Mouse (Mus musculus) heart, embryonic 15.5 days (tissue): ENCODE data around the gene Mpst. TPM values are rescaled to one million over a fixed set of nuclear protein-coding genes. Genes with fewer than 3 reads are reported as not detected.
A peak's percentile ranks its signal among the peaks of the same experiment; 100 is the strongest.

Experiments used
- ATAC-seq: fragments of 200-750 bp; cut with Nextera tagmentation; replicated peaks from 2 replicates; pipeline ENCODE4 v1.8.0; 2017; ENCODE audit warnings: low read depth, moderate TSS enrichment; ENCODE audit not compliant: insufficient number of reproducible peaks, insufficient read depth, low FRiP score
- H3K27ac ChIP-seq: fragments of 300-500 bp; sonication (generic); 2 replicates; pipeline ENCODE4 v1.5.1; 2015; ENCODE audit warnings: mild to moderate bottlenecking, inconsistent platforms
- H3K27me3 ChIP-seq: fragments of 300-500 bp; sonication (generic); 2 replicates; pipeline ENCODE4 v1.6.1; 2015; ENCODE audit warnings: inconsistent platforms
- H3K36me3 ChIP-seq: fragments of 300-500 bp; sonication (generic); 2 replicates; pipeline ENCODE4 v1.6.1; 2015; ENCODE audit warnings: mild to moderate bottlenecking, inconsistent platforms
- H3K4me1 ChIP-seq: fragments of 300-500 bp; sonication (generic); replicated peaks from 2 replicates; pipeline ENCODE4 v1.6.1; 2015; ENCODE audit warnings: inconsistent platforms
- H3K4me2 ChIP-seq: fragments of 300-500 bp; sonication (generic); 2 replicates; pipeline ENCODE4 v1.6.1; 2015; ENCODE audit warnings: inconsistent platforms, mild to moderate bottlenecking, moderate library complexity
- H3K4me3 ChIP-seq: fragments of 300-500 bp; sonication (generic); 2 replicates; pipeline ENCODE4 v1.5.1; 2015; ENCODE audit warnings: mild to moderate bottlenecking, inconsistent platforms
- H3K9ac ChIP-seq: fragments of 300-500 bp; sonication (generic); 2 replicates; pipeline ENCODE4 v1.6.1; 2015; ENCODE audit warnings: mild to moderate bottlenecking, inconsistent platforms
- H3K9me3 ChIP-seq: fragments of 300-500 bp; sonication (generic); replicated peaks from 2 replicates; pipeline ENCODE4 v1.6.1; 2016; ENCODE audit warnings: inconsistent platforms
- WGBS: fragments of 180-500 bp; shearing (Covaris S2); methylation state at CpG from one replicate; pipeline ENCODE4 v1.1.7; 2015; ENCODE audit warnings: mixed read lengths; 5-methylcytosine and 5-hydroxymethylcytosine counted together
- polyA plus RNA-seq: library from polyadenylated mRNA; unstranded; fragments of >200 nt; fragmentation: Nextera tagmentation; extraction: Ambion mirVana; gene quantifications from 2 replicates; pipeline ENCODE4 v1.2.1, GENCODE M21; 2015

Mpst gene
- polyA plus RNA-seq, 1 experiment from 2014 or later, result 1.3 TPM

DNA sequence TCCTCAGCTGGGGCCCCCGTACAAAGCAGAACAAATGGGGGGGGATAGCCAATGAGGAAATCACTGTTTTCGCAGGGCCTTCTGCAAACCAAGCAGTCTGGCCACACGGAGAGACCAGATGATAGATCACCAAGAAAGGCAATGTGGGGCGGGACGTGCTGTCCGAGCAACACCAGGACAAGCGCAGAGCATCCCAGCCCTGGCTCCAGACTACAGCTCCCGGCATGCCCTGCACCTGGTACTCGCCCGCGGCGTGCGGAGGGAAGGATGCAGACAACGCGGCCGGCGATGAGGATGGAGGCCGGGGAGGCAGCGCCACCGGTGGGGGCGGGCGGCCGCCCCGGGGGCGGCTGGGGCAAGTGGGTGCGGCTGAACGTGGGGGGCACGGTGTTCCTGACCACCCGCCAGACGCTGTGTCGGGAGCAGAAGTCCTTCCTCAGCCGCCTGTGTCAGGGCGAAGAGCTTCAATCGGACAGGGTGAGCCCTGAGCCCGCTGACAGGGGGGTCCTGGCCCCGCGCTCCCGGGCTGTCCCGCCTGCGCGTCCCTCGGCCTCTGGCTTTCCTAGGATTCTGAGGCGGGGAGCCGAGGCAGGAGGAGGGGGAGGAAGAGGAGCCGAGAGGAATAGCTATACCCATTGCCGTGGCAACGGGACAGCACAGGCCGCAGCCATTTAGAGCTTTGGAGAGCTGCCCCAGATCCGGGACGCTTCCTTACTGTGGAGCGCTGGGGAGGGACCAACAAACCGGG is 22.3 kb downstream of the Mpst start, which contains the start of gene Kctd17:
TSS of gene Kctd17 (plus strand) at position 174 of the 748 bp plus-strand sequence.
- H3K9ac ChIP-seq, result peak within 1 kb of the TSS; percentile 44
- WGBS, result 1% methylated on average over 52 of the region's 52 CpGs
- peak within 1 kb of the TSS; percentile 68 for H3K4me3 ChIP-seq
- peak; percentile 76 for ATAC-seq
- H3K27ac ChIP-seq, result peak within 1 kb of the TSS; percentile 62
- peak within 1 kb of the TSS; percentile 86 for H3K4me2 ChIP-seq
- peaks cover 19% of the 10 kb centered on the region for H3K4me1 ChIP-seq
- peaks cover 22% of the 10 kb centered on the region; the same call in 1 of the 2 replicates for H3K27me3 ChIP-seq
- H3K9me3 ChIP-seq, result no peaks in the 10 kb centered on the region
- no peaks in the 10 kb centered on the region for H3K36me3 ChIP-seq

- peak overlapping the region; percentile 44 for H3K9ac ChIP-seq
- H3K27me3 ChIP-seq, result peaks cover 21% of the 10 kb centered on the region; the same call in 1 of the 2 replicates
- no peaks in the 10 kb centered on the region for H3K9me3 ChIP-seq
- H3K27ac ChIP-seq, result peak overlapping the region; percentile 62
- ATAC-seq, result no peak
- 19% methylated on average over 3 of the region's 3 CpGs for WGBS
- H3K4me2 ChIP-seq, result peak overlapping the region; percentile 86
- peaks cover 19% of the 10 kb centered on the region for H3K4me1 ChIP-seq
- H3K4me3 ChIP-seq, result peak overlapping the region; percentile 68
- H3K36me3 ChIP-seq, result peaks cover 5% of the 10 kb centered on the region
These were observed 22.9 kb downstream of the Mpst start for GRCm38 (mm10) chr15:78429139-78429459.

DNA sequence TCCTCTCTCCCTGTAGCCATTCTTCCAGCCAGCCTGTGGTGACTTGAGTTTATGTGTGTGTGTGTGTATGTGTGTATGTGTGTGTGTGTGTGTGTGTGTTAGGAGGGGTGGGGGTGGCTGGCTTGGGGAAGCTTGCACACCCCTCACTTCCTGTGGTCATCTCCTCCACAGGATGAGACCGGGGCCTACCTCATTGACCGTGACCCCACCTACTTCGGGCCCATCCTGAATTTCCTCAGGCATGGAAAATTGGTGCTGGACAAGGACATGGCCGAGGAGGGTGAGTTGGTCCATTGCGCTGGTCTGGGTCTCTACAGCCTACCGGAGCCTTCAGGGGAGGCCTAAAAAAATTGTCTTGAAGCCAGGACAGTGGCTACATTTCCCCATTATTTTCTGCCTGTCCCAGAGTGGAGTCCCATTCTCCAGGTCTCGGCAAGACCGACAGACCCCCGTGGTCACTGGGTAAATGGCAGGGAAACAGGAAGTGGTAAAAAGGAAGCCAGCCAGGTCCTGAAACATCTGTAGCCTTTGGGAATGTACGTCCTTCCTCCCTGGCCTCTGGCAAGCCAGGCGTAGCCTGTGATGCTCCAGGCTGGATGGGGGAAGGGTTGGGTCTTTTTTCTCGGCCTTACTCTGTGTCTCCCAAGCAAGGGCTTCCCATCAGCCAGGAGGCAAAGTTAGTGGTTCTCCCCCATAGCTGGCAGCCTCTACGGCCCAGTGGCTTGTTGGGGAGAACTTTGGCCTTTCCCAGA is 23.8 kb downstream of the Mpst start:
- peak overlapping the region; percentile 68 for H3K4me3 ChIP-seq
- peak overlapping the region; percentile 86 for H3K4me2 ChIP-seq
- peaks cover 19% of the 10 kb centered on the region for H3K4me1 ChIP-seq
- H3K36me3 ChIP-seq, result peaks cover 6% of the 10 kb centered on the region
- WGBS, result 76% methylated on average over 13 of the region's 13 CpGs
- H3K27me3 ChIP-seq, result peaks cover 13% of the 10 kb centered on the region; the same call in 1 of the 2 replicates
- no peak overlapping the region for H3K9ac ChIP-seq
- no peaks in the 10 kb centered on the region for H3K9me3 ChIP-seq
- peak overlapping the region; percentile 62 for H3K27ac ChIP-seq
- no peak for ATAC-seq

DNA sequence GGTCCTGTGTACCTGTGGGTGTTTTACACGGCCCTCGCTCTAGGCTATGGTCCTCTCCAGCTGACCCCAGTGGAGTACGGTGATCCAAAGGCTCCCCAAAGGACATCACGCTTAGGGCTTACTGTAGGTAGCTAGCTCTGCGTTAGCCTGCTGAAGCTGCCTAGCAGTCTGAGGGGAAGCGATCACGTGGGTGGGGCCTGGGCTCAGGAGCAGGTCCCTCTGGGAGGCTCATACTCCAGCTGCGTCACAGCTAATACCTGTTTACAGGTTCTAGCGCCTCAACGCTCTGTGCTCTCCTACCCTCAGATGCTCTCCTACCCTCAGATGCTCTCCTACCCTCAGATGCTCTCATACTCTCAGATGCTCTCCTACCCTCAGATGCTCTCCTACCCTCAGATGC is 24.7 kb downstream of the Mpst start:
- no peak overlapping the region for H3K4me3 ChIP-seq
- H3K4me2 ChIP-seq, result no peak overlapping the region
- peaks cover 6% of the 10 kb centered on the region for H3K36me3 ChIP-seq
- H3K4me1 ChIP-seq, result peaks cover 22% of the 10 kb centered on the region
- H3K9me3 ChIP-seq, result no peaks in the 10 kb centered on the region
- 90% methylated on average over 10 of the region's 10 CpGs for WGBS
- H3K27me3 ChIP-seq, result peaks cover 11% of the 10 kb centered on the region; the same call in 1 of the 2 replicates
- ATAC-seq, result no peak
- H3K27ac ChIP-seq, result no peak overlapping the region
- H3K9ac ChIP-seq, result no peak overlapping the region

DNA sequence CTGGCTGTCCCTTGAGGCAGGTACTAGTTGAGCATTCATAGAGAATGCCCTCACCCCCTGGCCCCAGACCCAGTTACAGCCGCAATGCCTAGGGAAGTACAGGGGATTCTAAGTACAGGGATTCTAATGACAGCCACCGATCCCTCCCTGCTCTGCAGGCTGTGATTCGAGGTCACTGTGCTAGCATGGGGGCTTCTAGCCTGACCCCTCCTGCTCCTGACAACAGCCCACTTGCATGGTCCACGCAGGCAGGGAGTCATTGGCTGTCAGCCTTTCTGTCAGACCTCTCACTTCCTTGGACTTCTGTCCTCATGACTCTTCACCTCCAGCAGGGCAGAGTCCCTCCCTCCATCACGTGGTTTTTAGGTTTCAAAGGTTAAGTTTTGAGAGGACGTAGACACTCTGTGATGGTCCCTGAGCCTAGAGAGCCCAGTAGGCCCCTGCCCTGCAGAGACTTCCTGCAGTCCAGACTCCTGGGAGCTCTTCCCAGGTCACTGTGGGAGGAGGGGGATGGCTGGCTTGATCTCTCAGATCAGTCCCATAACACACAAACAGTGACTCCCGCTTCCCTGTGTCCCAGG is 25.4 kb downstream of the Mpst start:
- Histone ChIP-seq H3K27me3 (peaks cover 11% of the 10 kb centered on the region; the same call in 1 of the 2 replicates), H3K36me3 (peaks cover 6% of the 10 kb centered on the region), H3K4me2 (no peak overlapping the region), H3K27ac (no peak overlapping the region), H3K4me3 (no peak overlapping the region), H3K4me1 (peaks cover 29% of the 10 kb centered on the region), H3K9ac (no peak overlapping the region), H3K9me3 (no peaks in the 10 kb centered on the region)
- no peak for ATAC-seq
- WGBS, result 77% methylated on average over 7 of the region's 7 CpGs

DNA sequence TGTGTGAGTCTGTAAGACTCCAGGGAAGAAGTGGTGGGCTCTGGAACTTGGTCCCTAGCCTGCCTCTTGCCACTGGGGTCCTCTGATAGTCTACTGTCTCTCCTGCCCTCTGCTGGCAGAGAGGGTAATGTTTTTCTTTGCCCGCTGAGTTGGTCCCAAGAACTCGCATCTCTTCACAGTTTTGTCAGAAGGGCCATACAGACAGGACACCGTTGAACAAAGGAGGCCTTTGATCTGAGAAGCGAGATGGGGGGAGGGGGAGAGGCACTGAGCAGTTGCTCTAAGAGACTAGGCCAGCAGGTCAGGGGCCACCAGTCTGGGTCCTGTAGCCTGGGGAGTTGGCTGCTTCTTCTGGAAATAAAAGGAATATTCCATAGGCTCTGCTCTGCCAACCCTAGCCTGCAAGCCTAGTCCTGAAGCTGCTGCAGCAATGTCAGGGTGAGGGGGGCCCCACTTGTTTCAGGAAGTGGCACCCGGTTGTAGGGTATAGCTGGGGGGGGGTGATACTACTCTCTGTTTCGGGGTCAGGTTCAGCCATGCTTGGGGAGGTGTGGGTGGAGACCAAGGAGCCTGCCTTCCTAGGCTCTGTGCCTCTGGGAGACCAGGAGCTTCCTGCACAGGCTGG is 28.8 kb downstream of the Mpst start:
- ATAC-seq, result no peak
- H3K4me3 ChIP-seq, result no peak overlapping the region
- H3K4me1 ChIP-seq, result peaks cover 44% of the 10 kb centered on the region
- H3K36me3 ChIP-seq, result peaks cover 6% of the 10 kb centered on the region
- no peak overlapping the region for H3K27ac ChIP-seq
- H3K27me3 ChIP-seq, result no peaks in the 10 kb centered on the region
- 41% methylated on average over 6 of the region's 6 CpGs for WGBS
- no peaks in the 10 kb centered on the region for H3K9me3 ChIP-seq
- H3K4me2 ChIP-seq, result no peak overlapping the region
- H3K9ac ChIP-seq, result no peak overlapping the region

- Histone ChIP-seq H3K27ac (no peak overlapping the region), H3K36me3 (peaks cover 6% of the 10 kb centered on the region), H3K4me2 (no peak overlapping the region), H3K4me3 (no peak overlapping the region), H3K27me3 (no peaks in the 10 kb centered on the region), H3K4me1 (peaks cover 46% of the 10 kb centered on the region), H3K9ac (no peak overlapping the region), H3K9me3 (no peaks in the 10 kb centered on the region)
- ATAC-seq, result no peak
- WGBS, result 86% methylated on average over 11 of the region's 11 CpGs
These were observed 29.5 kb downstream of the Mpst start for GRCm38 (mm10) chr15:78435681-78436080.

- H3K4me3 ChIP-seq, result peak overlapping the region; percentile 36
- WGBS, result 11% methylated on average over 28 of the region's 32 CpGs
- peak overlapping the region; percentile 81 for H3K27ac ChIP-seq
- peak; percentile 44 for ATAC-seq
- no peaks in the 10 kb centered on the region for H3K9me3 ChIP-seq
- no peaks in the 10 kb centered on the region; the same call in 1 of the 2 replicates for H3K27me3 ChIP-seq
- peak overlapping the region; percentile 63 for H3K4me2 ChIP-seq
- H3K9ac ChIP-seq, result peak overlapping the region; percentile 43
- H3K36me3 ChIP-seq, result peaks cover 6% of the 10 kb centered on the region
- H3K4me1 ChIP-seq, result peaks cover 55% of the 10 kb centered on the region
These were observed 30.4 kb downstream of the Mpst start for GRCm38 (mm10) chr15:78436380-78437192.

DNA sequence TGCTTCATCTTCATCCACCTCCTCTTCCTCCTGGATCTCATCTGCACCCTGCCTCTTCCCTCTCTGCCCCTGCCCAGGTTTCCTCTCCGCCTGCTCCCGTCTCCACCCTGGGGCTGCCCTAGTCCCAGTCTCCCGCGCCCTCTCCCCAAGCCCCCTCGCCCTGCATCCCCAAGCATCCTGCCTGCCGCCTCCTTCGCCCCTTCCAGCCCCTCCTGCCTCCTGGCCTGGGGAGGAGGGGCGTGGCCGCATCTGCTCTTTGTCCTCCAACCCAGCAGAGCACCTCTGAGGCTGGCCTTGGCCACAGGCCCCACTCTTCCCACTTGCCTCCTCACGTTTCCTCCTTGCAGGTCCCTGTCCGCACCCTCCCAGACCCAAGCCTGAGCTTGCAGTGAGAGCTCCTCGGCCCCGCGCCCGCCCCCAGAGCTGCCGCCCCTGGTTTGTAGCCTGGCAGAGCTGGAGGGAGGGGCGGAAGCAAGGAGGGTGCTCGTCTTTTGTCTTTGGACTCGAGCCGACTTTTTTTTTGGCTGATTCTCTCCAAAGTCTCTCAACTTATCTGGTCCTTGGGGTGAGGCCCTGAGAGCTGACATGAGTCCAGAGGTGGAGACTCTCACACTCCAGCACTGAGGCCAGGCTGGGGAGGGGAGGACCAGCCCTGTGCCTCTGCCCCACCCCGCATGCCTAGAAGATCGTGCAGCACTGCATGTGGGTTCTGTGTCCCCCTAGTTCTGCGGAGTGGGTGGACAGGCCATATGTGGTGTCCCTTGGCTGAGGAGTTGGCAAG is 31.2 kb downstream of the Mpst start:
- Histone ChIP-seq H3K36me3 (peaks cover 6% of the 10 kb centered on the region), H3K9me3 (no peaks in the 10 kb centered on the region), H3K4me2 (peak overlapping the region; percentile 63), H3K27me3 (peaks cover 4% of the 10 kb centered on the region), H3K27ac (peak overlapping the region; percentile 81), H3K9ac (peak overlapping the region; percentile 43), H3K4me3 (peak overlapping the region; percentile 36), H3K4me1 (peaks cover 56% of the 10 kb centered on the region)
- WGBS, result 15% methylated on average over 23 of the region's 23 CpGs
- peak; percentile 29 for ATAC-seq

DNA sequence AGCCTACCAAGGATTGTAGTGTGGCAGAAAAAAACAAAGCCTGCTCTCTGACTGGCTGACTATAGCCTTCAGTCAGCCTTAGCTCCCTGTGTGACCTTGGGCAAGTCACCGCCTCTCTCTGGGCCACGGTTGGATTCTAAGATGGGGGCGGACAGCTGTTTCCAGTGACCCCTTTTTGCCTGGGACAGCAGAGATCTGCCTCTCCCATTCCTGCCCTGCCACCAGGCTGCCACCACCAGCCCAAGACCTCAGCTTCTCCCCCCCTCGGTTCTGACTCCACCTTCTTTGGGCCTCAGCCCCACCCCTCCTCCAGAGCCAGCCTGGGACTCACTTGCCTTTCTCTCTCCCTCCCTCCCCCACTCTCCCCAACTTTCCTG is 31.8 kb downstream of the Mpst start:
- ATAC-seq, result no peak
- Histone ChIP-seq H3K27ac (peak overlapping the region; percentile 81), H3K9ac (no peak overlapping the region), H3K27me3 (peaks cover 8% of the 10 kb centered on the region), H3K4me1 (peaks cover 56% of the 10 kb centered on the region), H3K4me3 (no peak overlapping the region), H3K4me2 (peak overlapping the region; percentile 63), H3K36me3 (peaks cover 6% of the 10 kb centered on the region), H3K9me3 (no peaks in the 10 kb centered on the region)
- WGBS, result 42% methylated on average over 4 of the region's 4 CpGs
